Mouse (Mus musculus) cerebellum, adult 18-20 months (tissue): ENCODE results near the gene Lenep.
A peak's percentile ranks its signal among the peaks of the same experiment; 100 is the strongest.

Experiments used
- DNase-seq, 2 experiments: peaks; one replicate each; pipeline ENCODE4 v3.0.0; 2021

Lenep gene

DNA sequence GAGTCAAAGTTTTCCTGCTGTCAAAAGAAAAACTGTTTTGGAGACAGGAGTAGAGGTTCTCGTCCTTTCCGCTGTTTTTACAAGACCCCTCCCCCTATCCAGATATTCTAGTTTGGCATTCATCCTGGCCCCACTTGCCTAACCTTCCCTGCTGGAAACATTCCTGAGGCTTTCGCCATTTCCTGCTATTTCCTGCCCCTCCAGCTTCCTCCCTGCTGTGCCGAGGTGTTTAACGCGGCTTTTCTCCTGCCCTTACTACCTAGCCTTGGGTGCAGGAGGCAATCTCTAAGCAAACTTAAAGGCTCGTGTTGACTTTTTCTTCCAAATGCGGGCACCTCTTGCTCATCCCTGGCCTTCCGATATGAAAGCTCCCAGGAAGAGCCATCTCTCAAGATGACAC, 17.0 kb upstream of the Lenep start:
- DNase-seq: no peak

DNA sequence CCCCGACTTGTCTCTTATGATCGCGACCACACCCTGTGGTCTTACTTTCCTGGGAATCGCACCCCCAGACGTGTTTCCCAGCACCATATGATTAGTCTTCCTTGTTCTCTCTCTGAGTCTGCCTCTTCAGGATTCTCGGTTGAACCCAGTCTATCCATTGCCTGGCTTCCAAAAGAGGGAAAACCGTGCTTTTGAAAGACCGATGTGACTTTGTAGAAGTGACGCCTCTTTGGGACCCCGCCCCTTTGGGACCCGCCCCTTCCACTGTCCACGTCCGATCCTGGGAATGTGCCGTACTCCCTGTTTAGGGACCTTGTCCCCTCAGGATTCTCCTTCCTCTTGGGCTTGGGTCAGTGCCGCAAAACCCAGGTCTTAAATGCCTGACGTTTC, 16.3 kb upstream of the Lenep start:
- no peak for DNase-seq

DNA sequence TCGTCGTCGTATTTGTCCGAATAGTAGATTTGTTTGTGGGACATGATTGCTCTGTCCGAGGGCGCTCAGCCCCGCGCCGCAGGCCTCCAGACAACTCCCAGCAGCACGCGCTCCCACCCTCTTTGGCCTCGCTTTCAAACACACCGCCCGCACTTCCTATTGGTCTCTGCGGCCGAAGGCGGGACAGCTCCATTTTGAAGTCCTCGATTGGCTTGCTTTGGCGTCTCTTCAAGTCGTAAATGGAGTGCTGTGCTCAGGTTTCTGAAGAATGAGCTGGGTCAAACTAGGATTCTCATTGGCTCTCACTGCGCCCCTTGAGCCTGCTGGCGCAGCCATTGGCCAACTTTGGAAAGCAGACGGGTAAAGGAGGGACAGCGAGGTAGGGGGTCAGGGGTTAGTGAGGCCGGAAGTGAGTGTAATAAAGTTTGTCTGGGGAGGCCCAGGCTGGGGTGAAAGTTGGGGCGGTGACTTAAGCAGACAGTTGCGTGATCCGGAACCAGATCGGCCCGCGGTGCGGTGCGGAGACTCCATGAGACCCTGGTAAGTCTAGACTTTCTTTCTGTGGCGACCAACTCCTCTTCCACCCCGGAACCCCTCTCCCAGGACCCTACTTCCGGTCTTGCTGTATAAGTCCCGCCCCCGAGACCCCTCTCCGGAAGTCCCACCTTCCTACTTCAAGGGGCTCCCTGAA, 15.7 kb upstream of the Lenep start, which contains the start of the genes Cks1b and Shc1:
Cks1b (minus strand) TSS at position 214 of the 691 bp plus-strand sequence.
Shc1 (plus strand) TSS at position 274 of the 691 bp plus-strand sequence.
- DNase-seq: peak; percentile 83 to 92

DNA sequence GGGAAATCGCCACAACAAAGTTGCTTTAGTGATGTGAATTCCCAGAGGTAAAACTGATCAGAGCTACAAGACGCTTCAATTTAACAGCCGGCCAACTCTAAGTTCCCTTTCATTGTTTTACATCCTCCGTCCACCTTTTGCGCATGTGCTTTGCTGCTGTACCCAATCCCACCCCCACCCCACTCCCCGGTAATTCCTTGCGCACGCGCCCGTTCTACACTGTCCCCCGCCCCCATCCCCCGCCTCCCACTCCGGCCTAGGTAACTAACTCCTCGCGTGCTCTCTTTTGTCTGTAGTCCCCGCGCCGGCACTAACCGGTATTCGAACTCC, 15.2 kb upstream of the Lenep start:
- no peak for DNase-seq

DNA sequence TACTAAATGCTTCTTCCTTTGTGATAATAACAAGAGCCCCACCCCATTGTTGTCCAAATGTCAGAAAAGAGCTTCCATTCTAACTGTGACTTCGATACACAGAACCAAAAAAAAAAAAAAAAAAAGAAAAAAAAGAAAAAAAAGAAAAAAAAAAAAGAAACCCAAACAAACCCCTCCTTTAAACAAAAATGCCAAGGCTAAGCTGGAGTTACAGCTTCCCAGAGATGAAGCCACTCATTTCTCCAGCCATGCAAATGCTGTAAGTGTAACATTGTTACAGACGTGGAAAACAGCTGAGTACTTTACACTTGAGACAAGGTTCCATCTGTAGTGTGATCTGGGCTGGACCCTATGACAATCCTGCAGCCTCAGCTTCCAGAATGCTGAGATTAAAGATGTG, 14.5 kb upstream of the Lenep start:
- no peak for DNase-seq

DNA sequence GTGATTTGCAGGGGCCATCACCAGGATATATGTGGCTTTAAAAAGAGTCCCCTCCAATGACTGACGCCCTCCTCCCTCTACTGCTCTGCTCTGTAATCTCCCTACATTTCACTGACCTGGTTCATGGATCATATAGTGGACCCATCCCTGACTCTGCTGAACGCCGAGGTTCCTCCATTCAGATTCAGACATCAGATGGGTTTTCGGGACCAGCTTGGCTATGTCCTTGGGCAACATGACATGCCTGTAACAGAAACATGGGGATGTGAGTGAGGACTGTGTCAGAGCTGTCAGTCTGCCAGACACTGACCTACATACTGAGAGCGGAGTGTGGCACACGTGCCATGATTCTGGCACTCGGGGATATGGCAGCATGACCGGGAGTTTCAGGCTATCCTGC, 13.6 kb upstream of the Lenep start:
- DNase-seq: no peak

DNA sequence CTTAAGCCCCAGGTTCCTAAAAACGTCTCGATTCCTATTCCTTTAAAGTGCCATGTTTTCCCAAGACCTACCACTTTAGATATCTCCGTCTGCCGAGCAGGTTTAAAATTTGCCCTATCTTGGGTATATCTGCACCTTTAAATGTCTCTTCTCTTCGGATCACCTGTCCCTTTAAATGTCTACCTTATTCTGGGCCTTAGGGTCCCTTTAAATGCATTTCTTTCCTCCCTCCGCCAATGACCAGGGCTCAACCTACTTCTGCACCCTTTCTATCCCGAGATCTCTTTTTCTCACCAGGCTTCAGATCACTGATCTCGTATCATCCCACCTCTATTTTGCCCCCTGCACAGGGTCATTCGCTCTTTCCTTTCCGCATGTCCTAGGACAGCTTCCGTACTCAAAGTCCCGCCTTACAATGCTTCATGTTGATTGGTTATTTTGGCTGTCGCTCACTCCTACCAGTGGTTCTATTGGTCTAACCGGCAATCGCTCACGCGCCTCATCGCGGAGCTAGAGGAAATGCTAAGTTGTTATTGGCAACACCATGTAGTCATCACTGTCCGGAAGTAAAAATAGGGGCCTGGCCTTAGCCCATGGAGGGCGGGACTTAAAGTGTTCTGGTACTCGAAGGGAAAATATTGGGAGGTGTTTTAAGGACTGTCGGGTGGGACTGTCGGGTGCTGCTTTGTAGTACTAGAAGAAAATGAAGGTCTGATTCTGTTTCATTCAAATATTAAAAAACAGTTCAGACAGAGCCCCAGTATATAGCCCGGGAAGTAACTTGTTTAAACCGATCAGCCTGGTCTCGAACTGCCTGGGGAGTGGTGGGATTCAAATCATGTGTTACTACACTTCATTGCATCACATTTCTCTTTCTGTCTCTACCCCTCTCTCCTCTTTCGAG, 9.1 kb upstream of the Lenep start, which contains the start of gene Flad1:
Flad1 (minus strand) TSS at position 381 of the 904 bp plus-strand sequence.
- DNase-seq: peak; percentile 95 to 99

DNA sequence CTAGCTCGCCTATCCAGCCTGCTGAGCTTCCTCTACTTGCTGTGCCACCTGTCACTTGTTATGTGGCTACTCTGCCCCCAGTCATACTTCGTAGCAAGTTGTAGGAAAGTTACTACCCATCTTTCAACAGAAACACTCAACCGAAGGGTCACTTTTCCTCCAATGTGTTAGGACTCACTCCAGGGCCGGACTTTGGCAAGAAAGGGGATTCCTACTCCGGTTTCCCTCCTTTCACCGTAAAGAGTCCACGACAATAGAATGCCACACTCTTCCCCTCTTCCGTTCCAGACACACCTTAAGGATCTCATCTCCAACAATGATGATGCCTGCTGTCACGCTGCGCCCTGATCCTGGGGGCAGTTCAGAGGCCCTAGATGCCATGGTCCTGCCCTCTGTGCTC, 8.3 kb upstream of the Lenep start:
- DNase-seq: no peak

DNA sequence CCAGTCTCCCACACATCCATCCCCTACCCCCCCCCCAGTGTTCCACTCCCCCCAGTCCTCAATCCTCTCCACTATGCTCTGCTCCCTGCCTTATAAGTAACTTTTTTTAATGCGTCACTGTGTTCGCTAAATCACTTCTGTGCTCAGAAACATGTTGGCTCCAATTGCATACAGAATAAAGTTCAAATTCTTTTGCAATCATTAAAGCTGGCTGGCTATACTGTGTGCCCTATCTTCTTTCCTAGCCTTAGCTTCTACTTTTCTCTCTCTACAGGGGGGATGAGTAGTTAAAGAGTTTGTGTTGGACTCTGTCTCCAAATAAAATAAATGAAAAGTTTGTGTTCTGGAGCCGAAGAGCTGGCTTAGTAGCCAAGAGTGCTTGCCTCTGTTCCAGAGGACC, 7.1 kb upstream of the Lenep start:
- no peak for DNase-seq

DNA sequence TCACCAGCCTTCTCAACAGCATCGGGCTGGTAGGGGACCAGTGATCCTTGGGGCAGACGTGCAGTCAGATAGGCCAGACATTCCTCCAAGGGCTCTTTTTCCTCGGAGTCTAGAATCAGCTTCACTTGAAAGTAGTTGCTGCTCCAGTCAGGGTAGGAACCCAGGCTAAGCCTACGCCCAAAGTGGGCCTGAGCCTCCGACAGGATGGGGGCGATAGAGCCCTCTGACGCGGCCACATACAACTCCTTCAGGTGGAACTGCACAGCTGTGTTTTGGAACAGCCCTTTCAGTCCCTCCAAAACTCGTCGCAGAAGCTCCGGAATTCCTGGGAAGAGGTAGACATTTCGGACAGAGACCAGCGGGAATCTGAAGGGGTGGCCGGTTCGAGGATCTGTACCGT, 5.9 kb upstream of the Lenep start:
- DNase-seq: no peak

DNA sequence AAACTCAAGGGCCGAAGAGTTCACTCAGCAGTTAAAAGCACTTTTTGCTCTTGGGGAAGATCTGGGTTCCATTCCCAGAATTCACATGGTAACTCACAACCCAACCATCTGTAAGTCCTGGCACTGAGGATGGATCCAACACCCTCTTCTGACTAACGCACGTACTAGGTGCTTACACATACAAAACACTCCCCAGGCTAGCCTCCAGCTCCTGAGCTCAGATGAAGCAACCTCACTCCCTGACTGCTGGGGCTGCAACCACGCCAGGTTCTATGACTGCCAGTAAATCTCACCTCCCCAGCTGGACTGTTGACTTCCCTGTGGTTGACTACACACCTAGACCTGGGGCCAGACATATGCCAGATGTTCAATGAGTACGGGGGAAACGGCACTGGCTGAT, 4.3 kb upstream of the Lenep start:
- DNase-seq: no peak

DNA sequence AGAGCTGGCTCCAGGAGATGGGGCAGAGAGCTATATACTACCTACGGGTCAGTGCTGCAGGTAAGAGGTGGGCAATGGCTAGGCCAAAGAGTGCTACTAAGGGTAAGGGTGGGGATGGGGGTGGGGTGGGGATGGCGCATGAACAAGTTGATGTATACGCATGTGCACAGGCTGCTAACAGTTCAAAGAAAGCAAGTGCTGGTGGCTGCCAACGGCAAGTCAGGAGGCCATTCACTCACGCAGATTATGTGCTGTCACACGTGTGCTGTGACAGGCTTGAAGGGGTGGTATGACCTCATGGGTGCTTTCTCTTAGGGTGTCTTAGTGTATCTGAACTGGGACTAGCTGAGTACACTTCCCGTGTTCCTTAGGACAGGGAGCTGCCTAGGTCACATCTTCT, 1.3 kb downstream of the Lenep start:
- no peak for DNase-seq

DNA sequence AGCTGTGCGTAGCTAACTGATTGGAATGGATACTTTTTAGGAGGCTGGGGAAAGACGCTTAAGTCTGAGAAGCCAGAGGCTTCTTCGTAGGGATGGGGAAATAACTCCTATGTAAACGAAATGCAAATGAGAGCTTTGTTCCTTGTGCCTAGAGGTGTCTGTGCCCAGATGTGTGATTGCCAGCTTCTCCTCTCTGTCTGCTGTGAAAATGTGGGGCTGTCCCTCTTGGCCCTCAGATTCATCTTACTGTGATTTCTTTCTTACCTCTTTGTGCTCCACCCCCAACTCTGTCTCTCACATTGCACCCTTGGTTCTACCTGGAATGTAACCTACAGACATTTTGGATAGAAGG, 6.0 kb downstream of the Lenep start:
- no peak for DNase-seq

DNA sequence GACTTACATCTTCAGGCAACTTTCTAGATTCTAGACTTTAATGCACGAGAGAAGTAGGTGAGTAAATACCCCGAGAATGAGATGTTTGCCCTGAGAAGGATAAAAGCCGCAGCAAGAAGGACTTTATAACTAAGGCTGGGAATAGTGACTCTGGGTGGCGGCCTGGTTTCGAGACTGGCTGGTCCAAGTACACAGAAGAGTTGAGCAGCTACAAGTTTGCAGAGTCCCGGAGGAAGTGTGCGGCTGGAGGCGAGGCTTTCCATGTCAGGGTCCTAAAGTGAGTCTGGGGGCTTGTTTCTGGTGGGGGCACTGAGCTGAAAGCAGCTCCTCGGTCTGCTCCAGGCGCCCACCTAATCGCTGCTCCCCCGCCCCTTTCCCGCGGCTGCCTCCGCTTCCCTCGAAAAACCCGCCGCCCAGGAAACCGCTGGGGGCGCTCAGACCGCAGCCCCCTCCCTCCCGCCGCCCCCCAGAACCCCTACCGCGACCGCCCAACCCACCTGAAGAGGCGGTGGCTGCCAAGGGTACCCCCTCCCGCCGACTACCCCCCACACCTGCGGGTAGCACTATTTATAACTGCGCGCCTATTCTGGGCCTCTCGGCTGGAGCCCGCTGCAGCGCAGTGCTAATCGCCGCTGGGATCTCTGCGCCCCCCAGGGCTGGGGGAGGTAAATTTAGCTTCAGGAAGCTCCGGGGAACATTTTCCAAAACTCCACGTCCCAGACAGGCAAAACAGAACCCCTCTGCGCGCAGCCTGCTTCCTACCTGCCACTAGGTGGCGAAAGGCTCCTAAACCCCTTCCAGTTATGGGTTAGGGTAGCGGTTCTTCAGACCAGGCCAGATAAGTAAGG, 6.6 kb downstream of the Lenep start:
- DNase-seq: peak; percentile 76

DNA sequence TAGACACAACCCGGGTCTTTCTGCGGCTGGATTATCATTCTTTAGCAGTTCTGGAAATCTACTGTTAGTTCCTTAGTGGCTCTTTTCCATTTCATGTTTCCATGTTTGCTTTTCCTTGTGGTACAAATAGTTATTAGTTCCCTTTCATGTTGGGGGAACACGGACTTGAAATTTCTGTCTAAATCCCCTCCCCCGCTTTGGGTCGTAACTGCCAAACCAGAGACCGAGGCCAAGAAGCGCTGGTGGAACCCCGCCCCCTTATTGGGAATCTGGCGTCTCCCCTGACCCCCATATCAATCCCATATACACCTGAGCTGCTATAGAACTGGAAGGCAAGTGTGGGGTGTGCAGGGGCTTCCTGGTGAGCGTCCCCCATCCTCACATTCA, 7.2 kb downstream of the Lenep start:
- DNase-seq: peak; percentile 18 to 45

DNA sequence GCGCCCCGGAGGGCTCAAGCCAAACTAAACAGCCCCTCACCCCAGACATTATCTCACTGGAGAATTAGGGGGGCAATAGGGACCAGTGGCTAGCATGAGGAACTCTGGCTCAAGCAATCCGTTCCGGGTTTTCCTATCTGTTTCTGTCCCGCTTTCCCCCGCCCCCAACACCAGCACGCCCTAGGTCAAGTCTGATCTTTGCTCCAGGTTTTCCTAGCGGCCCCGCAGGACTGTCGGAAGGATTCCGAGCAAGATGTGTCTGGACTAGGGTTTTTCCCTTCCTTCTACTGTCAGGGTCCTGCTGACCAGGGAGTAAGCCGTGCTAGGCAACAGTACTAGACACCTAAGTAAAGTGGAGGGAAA, 7.7 kb downstream of the Lenep start:
- peak; percentile 87 to 89 for DNase-seq

DNA sequence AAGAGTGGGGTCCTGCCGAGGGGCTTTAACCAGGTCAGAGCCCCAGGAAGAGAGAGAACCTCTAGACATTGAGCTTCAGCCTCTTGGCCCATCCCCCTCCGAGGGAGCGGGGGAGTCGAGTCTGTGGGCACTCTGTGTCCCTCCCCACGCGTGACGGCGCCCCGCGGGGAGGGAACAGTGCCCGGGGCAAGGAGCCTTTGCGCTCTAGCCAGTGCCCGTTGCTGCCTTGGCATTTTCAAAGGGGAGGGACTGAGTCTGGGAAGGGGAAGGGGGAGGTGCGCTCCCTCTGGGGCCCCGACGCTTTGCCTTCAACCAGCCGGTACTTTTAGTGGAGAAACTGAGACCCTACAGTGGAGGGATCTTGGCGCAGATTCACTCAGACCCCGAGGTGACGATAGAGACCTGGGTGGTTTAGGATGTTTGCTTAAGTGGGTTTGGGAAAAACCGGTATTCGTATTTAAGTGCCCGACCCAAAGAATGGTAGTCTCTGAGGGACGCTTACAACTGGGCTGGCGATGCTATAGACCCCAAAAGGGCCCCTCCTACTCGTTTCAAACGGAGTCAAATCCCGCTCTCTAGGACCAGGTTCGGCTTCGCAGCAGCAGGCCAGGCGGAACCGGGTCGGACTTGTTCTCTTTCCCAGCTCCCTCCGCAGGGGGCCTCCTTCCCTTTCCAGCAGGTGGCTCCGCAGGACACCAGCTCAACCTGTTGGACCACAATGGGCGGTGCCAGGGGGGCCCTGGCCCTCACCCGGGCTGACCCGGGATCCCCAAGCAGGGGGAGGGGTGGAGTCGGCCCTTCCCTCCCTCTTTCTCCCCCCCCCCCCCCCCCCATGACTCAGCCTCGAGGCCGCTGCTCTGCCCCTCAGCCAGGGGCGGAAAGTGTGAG, 8.3 kb downstream of the Lenep start, which contains the start of gene Zbtb7b:
Zbtb7b (minus strand) TSS at position 771 of the 888 bp plus-strand sequence.
- DNase-seq: peak; percentile 84 to 89

DNA sequence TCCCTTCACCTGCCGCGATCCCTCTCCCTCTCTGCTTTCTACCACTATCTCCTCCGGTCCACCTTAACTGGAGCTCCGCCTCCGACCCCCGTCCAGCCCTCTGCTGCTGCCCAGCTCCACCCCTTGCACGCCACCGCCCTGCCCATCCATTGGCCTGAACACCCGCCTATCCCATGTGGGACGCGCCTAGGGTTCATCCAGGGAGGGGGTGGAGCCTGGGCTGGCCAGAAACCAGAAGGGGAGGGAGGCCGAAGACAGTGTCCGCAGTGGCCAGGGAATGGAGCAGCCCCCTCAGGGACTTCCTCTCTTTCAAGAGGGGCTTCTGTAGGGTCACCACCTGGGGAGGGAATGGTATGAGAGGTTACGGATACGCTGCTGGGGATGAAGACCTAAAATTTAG, 9.0 kb downstream of the Lenep start:
- peak; percentile 97 to 100 for DNase-seq

DNA sequence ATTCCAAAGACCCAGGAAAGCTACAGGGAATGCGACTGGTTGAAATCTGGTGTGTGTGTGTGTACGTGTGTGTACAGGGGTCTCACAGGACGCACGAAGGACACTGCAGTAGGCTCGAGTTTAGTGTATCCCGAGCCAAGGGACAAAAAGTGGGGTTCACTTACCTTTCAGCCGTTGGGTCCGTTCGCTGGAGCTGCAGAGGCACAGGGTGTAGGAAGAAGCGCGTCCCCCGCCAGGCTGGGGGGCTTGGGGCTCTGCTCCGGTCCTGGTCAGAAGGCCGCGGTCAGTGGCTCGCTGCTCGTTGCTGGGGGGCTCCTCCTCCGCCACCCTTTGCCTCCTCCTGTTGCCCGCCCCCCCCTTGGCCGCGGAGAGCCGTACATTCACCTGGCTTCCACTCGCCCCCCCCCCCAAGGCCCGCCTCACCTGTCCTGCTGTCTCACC, 9.7 kb downstream of the Lenep start:
- peak; percentile 56 to 58 for DNase-seq

DNA sequence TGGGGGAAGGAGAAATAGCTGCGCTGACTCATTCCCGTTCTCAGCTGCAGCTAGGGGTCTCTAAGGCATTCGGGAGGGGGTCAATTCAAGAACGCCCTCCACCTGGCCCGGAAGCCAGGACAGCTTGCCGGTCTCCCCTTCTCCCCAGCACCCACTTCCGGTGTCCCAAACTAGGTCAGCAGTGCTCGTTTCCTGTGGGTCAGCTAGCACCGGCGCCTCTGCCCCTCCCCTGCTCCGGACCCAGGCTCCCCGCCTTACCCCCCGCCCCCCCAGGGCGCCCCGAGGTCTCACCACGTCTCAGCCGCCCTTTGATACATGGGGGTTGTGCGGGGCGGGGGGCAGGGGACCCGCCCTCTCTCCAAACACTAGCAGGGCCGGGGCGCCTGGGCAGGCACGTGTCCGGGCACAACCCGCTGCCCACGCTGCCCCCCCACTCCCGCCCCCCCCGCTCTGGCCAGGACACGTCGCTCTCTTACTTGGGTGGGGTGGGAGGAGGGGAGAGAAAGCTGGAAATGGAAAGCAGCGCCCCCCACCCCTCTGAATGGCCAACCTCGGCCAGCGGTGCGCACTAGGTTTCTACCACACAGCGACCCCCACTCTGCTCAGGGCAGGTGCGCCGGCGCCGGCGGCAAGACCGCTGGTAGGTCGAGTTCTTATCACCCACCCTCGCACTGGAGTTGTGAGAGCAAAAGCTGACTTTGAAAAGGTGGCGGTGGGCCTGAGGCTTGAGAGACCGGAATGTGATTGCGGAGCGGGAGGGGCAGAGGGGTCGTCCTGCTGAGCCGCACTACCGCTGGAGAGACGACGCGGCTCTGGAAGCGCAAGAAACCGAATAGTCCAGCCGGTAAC, 10.7 kb downstream of the Lenep start:
- peak; percentile 64 to 68 for DNase-seq
